Mouse (Mus musculus) midbrain, embryonic 14.5 days (tissue): ENCODE measurements around the gene Spns1. TPM values are rescaled to one million over a fixed set of nuclear protein-coding genes. Genes with fewer than 3 reads are reported as not detected.
A peak's percentile ranks its signal among the peaks of the same experiment; 100 is the strongest.

ENCODE experiments used
- ATAC-seq: fragments of 200-750 bp; cut with Nextera tagmentation; 2 replicates; pipeline ENCODE4 v1.8.0; 2017; ENCODE audit warnings: moderate number of reproducible peaks, moderate library complexity; ENCODE audit not compliant: low FRiP score, low TSS enrichment
- DNase-seq: peaks from one replicate; pipeline ENCODE4 v3.0.0-alpha.2; 2015
- H3K27ac ChIP-seq: fragments of 300-500 bp; sonication (generic); replicated peaks from 2 replicates; pipeline ENCODE4 v1.5.1; 2014; ENCODE audit warnings: mild to moderate bottlenecking, low read depth, low read length, moderate library complexity
- H3K27me3 ChIP-seq: fragments of 300-500 bp; sonication (generic); 2 replicates; pipeline ENCODE4 v1.6.1; 2014; ENCODE audit warnings: low read length, control low read depth, mixed read lengths; ENCODE audit not compliant: control insufficient read depth, insufficient read depth
- H3K36me3 ChIP-seq: fragments of 300-500 bp; sonication (generic); 2 replicates; pipeline ENCODE4 v1.6.1; 2014; ENCODE audit warnings: low read length, control low read depth; ENCODE audit not compliant: control insufficient read depth, insufficient read depth
- H3K4me1 ChIP-seq: fragments of 300-500 bp; sonication (generic); 2 replicates; pipeline ENCODE4 v1.6.1; 2014; ENCODE audit warnings: mild to moderate bottlenecking, antibody characterized with exemption, low read length, control low read depth; ENCODE audit not compliant: control insufficient read depth, insufficient read depth
- H3K4me2 ChIP-seq: fragments of 300-500 bp; sonication (generic); 2 replicates; pipeline ENCODE4 v1.6.1; 2014; ENCODE audit warnings: mild to moderate bottlenecking, low read length, moderate library complexity
- H3K4me3 ChIP-seq: fragments of 300-500 bp; sonication (generic); replicated peaks from 2 replicates; pipeline ENCODE4 v1.5.1; 2014; ENCODE audit warnings: low read depth, low read length
- H3K9ac ChIP-seq: fragments of 300-500 bp; sonication (generic); replicated peaks from 2 replicates; pipeline ENCODE4 v1.6.1; 2014; ENCODE audit warnings: mild to moderate bottlenecking, low read length, moderate library complexity
- H3K9me3 ChIP-seq: fragments of 300-500 bp; sonication (generic); 2 replicates; pipeline ENCODE4 v1.6.1; 2016; ENCODE audit warnings: low read length, control low read depth, mixed read lengths; ENCODE audit not compliant: control insufficient read depth
- WGBS: fragments of 180-500 bp; shearing (Covaris S2); extraction: QIAGEN DNeasy Blood & Tissue Kit; methylation state at CpG from one replicate; pipeline ENCODE4 v1.1.7; 2014; 5-methylcytosine and 5-hydroxymethylcytosine counted together
- polyA plus RNA-seq: library from polyadenylated mRNA; unstranded; fragments of >200 nt; fragmentation: Nextera tagmentation; extraction: Ambion mirVana; gene quantifications from 2 replicates; pipeline ENCODE4 v1.2.1, GENCODE M21; 2014

Spns1 gene
- polyA plus RNA-seq, 1 experiment from 2014 or later: 60.4 TPM

DNA sequence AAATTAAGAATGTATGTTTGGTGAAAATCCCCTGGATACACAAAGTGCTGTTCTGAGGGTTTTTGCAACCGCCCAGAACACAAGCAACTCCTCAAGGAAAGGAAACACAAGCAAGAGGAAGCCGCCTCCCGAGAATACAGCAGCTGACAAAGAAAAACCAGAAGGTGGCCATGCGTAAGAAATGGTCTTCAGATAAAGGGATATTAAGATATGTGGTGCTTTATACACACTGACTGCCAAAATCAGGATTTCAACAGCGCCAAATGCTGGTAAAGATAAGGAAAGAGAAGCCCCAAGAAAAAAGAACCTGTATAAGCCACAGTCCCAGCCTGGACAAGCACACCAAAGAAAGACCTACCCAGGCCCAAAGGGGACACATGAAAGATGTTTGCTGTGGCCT, 6.3 kb upstream of the Spns1 start:
- H3K9ac ChIP-seq: no peak overlapping the region
- H3K4me2 ChIP-seq: no peak overlapping the region
- no peaks in the 10 kb centered on the region for H3K27me3 ChIP-seq
- H3K27ac ChIP-seq: no peak overlapping the region
- no peaks in the 10 kb centered on the region for H3K9me3 ChIP-seq
- ATAC-seq (no peak), DNase-seq (no peak)
- 86% methylated on average over 5 of the region's 5 CpGs for WGBS
- no peak overlapping the region for H3K4me3 ChIP-seq
- peaks cover 24% of the 10 kb centered on the region for H3K36me3 ChIP-seq
- no peaks in the 10 kb centered on the region for H3K4me1 ChIP-seq

GRCm38 (mm10) chr7:126376903-126377277, 360 bp downstream of the Spns1 start:
- WGBS: under 1% methylated on average over 27 of the region's 27 CpGs
- DNase-seq: no peak
- Histone ChIP-seq H3K9ac (peak overlapping the region; percentile 70), H3K27me3 (no peaks in the 10 kb centered on the region), H3K27ac (peak overlapping the region; percentile 80), H3K36me3 (peaks cover 23% of the 10 kb centered on the region), H3K4me3 (peak overlapping the region; percentile 96), H3K9me3 (no peaks in the 10 kb centered on the region), H3K4me1 (peaks cover 9% of the 10 kb centered on the region), H3K4me2 (peak overlapping the region; percentile 97)
- ATAC-seq: peak; percentile 63

DNA sequence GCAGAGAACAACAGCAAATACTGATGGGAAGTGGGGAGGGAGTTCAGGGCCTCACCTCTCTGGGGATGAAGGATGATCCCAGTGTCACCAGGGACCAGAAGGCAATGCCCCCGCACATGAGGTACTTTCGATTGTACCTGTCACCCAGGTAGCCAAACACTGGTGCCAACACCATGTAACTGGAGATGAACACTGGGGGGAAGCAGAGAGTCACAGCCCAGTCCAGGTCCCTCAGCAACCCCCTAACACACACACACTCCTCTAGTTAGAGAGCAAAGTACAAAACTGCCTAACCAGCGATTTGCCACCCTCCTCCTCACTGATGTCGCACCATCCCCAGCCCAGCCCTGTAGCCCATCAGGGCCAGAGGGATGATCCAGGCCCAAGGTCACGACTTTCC, 2.2 kb downstream of the Spns1 start:
- no peaks in the 10 kb centered on the region for H3K9me3 ChIP-seq
- no peak overlapping the region for H3K4me2 ChIP-seq
- 80% methylated on average over 5 of the region's 5 CpGs for WGBS
- no peak overlapping the region for H3K9ac ChIP-seq
- DNase-seq: no peak
- peaks cover 41% of the 10 kb centered on the region for H3K36me3 ChIP-seq
- H3K4me3 ChIP-seq: no peak overlapping the region
- no peaks in the 10 kb centered on the region for H3K27me3 ChIP-seq
- H3K4me1 ChIP-seq: peaks cover 9% of the 10 kb centered on the region
- ATAC-seq: no peak
- no peak overlapping the region for H3K27ac ChIP-seq

DNA sequence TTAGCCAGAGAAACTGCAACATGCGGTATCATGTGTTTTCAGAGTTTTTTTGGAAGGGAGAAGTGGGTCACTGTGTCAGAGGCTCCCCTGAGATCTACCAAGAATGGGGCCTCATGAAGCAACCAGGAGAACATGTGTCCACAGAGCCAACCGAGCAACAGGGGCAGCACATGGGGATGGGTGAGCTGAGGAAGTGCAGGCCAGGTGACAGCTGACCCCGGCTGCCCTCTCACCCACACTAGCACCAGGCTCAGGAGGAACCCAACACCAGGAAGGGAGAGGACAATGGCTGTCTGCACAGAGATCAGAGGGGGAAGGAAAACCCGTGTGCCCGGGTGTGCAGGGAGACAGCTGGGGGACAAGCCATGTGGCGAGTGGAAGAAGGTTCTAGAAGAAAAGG, 2.7 kb downstream of the Spns1 start:
- H3K9me3 ChIP-seq: no peaks in the 10 kb centered on the region
- ATAC-seq (no peak), DNase-seq (no peak)
- H3K27ac ChIP-seq: no peak overlapping the region
- peaks cover 9% of the 10 kb centered on the region for H3K4me1 ChIP-seq
- WGBS: 88% methylated on average over 6 of the region's 6 CpGs
- no peak overlapping the region for H3K4me2 ChIP-seq
- H3K36me3 ChIP-seq: peaks cover 46% of the 10 kb centered on the region
- no peak overlapping the region for H3K4me3 ChIP-seq
- no peaks in the 10 kb centered on the region for H3K27me3 ChIP-seq
- H3K9ac ChIP-seq: no peak overlapping the region

GRCm38 (mm10) chr7:126373007-126373406, 4.2 kb downstream of the Spns1 start:
- Histone ChIP-seq H3K9me3 (no peaks in the 10 kb centered on the region), H3K4me3 (no peak overlapping the region), H3K4me1 (peaks cover 9% of the 10 kb centered on the region), H3K36me3 (peaks cover 57% of the 10 kb centered on the region), H3K4me2 (no peak overlapping the region), H3K27ac (no peak overlapping the region), H3K27me3 (no peaks in the 10 kb centered on the region), H3K9ac (no peak overlapping the region)
- ATAC-seq (no peak), DNase-seq (no peak)
- WGBS: 84% methylated on average over 9 of the region's 9 CpGs

DNA sequence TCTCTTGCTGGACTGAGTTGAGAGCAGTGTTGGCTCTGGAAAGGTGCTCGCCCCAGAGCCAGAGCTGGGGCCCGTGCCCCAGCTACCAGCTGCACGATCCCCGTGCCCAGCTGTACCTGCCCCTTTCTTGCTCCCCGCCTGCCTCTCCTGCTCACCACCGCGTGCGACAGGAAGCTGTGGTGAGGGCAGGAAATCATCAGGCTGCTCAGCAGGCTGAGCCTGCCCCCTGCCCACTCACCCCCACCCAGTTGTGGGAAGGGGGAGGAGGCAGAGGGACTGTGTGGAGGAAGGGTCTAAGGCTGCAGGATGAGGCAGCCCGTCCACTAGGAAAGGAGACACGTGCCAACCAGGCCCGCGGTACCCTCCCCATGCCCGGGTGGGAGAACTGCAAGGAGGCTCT, 7.9 kb downstream of the Spns1 start, which contains the start of gene Lat:
Gene Lat (minus strand): TSS at position 178 of the 400 bp plus-strand sequence.
- Histone ChIP-seq H3K27me3 (no peaks in the 10 kb centered on the region), H3K9ac (no peak within 1 kb of the TSS), H3K36me3 (peaks cover 61% of the 10 kb centered on the region), H3K9me3 (no peaks in the 10 kb centered on the region), H3K4me3 (no peak within 1 kb of the TSS), H3K4me2 (no peak within 1 kb of the TSS), H3K27ac (no peak within 1 kb of the TSS), H3K4me1 (no peaks in the 10 kb centered on the region)
- WGBS: 81% methylated on average over 13 of the region's 13 CpGs
- ATAC-seq: no peak
- no peak for DNase-seq

GRCm38 (mm10) chr7:126368367-126368766, 8.9 kb downstream of the Spns1 start:
- no peak for ATAC-seq
- H3K27ac ChIP-seq: no peak overlapping the region
- H3K4me2 ChIP-seq: no peak overlapping the region
- H3K9me3 ChIP-seq: no peaks in the 10 kb centered on the region
- WGBS: 89% methylated on average over 8 of the region's 8 CpGs
- H3K4me3 ChIP-seq: no peak overlapping the region
- no peaks in the 10 kb centered on the region for H3K4me1 ChIP-seq
- no peak for DNase-seq
- H3K36me3 ChIP-seq: peaks cover 66% of the 10 kb centered on the region
- H3K27me3 ChIP-seq: no peaks in the 10 kb centered on the region
- no peak overlapping the region for H3K9ac ChIP-seq

DNA sequence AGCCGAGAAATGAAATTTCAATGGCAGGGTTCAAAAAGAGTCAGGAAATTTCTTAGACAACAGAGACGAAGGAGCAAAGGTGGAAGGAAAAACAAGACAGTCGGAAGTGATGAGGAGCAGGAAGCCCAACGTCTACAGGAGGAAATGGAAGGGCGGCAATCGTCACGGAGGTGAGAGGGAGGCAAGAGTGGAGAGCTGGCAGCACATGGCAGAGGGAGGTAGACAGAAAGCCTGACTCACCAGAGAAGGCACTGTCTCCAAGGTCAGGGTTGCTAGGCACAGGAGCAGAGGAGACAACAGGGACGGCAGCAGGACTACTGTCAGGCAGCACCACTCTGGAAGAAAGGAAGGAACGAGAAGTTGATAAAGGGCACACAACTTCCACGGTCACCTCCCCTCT, 9.6 kb downstream of the Spns1 start:
- WGBS: 90% methylated on average over 10 of the region's 10 CpGs
- H3K9me3 ChIP-seq: no peaks in the 10 kb centered on the region
- ATAC-seq (no peak), DNase-seq (no peak)
- peaks cover 59% of the 10 kb centered on the region for H3K36me3 ChIP-seq
- H3K4me3 ChIP-seq: no peak overlapping the region
- H3K9ac ChIP-seq: no peak overlapping the region
- no peak overlapping the region for H3K27ac ChIP-seq
- H3K4me2 ChIP-seq: no peak overlapping the region
- H3K4me1 ChIP-seq: no peaks in the 10 kb centered on the region
- H3K27me3 ChIP-seq: no peaks in the 10 kb centered on the region

GRCm38 (mm10) chr7:126363038-126363437, 14.2 kb downstream of the Spns1 start:
- Histone ChIP-seq H3K27me3 (no peaks in the 10 kb centered on the region), H3K9me3 (no peaks in the 10 kb centered on the region), H3K27ac (no peak overlapping the region), H3K4me3 (no peak overlapping the region), H3K4me1 (no peaks in the 10 kb centered on the region), H3K36me3 (peaks cover 18% of the 10 kb centered on the region), H3K4me2 (no peak overlapping the region), H3K9ac (no peak overlapping the region)
- 84% methylated on average over 6 of the region's 6 CpGs for WGBS
- no peak for ATAC-seq
- no peak for DNase-seq
